Mouse (Mus musculus) layer of hippocampus, adult 9-10 months (tissue): ENCODE measurements around the gene Slc17a2.

Source experiments
- DNase-seq: peaks from one replicate; pipeline ENCODE4 v3.0.0; 2022; ENCODE audit warnings: low spot score

Slc17a2 gene

GRCm38 (mm10) chr13:23792520-23792919, 14.3 kb upstream of the Slc17a2 start:
- peak; percentile 18 for DNase-seq

- DNase-seq: no peak
Observed at GRCm38 (mm10) chr13:23799405-23799804, 7.4 kb upstream of the Slc17a2 start.

GRCm38 (mm10) chr13:23804532-23804931, 2.3 kb upstream of the Slc17a2 start:
- no peak for DNase-seq

GRCm38 (mm10) chr13:23816148-23816547, 9.4 kb downstream of the Slc17a2 start:
- no peak for DNase-seq

GRCm38 (mm10) chr13:23820179-23820940, 13.6 kb downstream of the Slc17a2 start:
- DNase-seq: no peak

GRCm38 (mm10) chr13:23822213-23822612, 15.4 kb downstream of the Slc17a2 start:
- DNase-seq: no peak

GRCm38 (mm10) chr13:23826606-23827005, 19.8 kb downstream of the Slc17a2 start:
- no peak for DNase-seq

- DNase-seq: no peak
Observed at GRCm38 (mm10) chr13:23833053-23833452, 26.3 kb downstream of the Slc17a2 start.

- DNase-seq: no peak
Observed at GRCm38 (mm10) chr13:23834836-23835235, 28.0 kb downstream of the Slc17a2 start.

- DNase-seq: no peak
Observed at GRCm38 (mm10) chr13:23836630-23837029, 29.8 kb downstream of the Slc17a2 start.

GRCm38 (mm10) chr13:23839308-23839707, 32.5 kb downstream of the Slc17a2 start, which contains the start of gene Slc17a3:
Slc17a3 (plus strand) TSS chr13:23839434.
- no peak for DNase-seq

GRCm38 (mm10) chr13:23845851-23846250, 39.1 kb downstream of the Slc17a2 start:
- DNase-seq: no peak

GRCm38 (mm10) chr13:23849299-23849698, 42.5 kb downstream of the Slc17a2 start:
- no peak for DNase-seq

GRCm38 (mm10) chr13:23856401-23856800, 49.6 kb downstream of the Slc17a2 start:
- no peak for DNase-seq

GRCm38 (mm10) chr13:23861815-23862214, 55.0 kb downstream of the Slc17a2 start:
- no peak for DNase-seq

GRCm38 (mm10) chr13:23864711-23865110, 57.9 kb downstream of the Slc17a2 start:
- DNase-seq: no peak

GRCm38 (mm10) chr13:23866086-23866710, 59.4 kb downstream of the Slc17a2 start:
- DNase-seq: no peak

- no peak for DNase-seq
Observed at GRCm38 (mm10) chr13:23867000-23867399, 60.2 kb downstream of the Slc17a2 start.

GRCm38 (mm10) chr13:23867405-23867804, 60.6 kb downstream of the Slc17a2 start, which contains the start of gene Slc17a1:
Slc17a1 (plus strand) TSS chr13:23867750.
- no peak for DNase-seq

GRCm38 (mm10) chr13:23868790-23869533, 62.2 kb downstream of the Slc17a2 start:
- DNase-seq: no peak

GRCm38 (mm10) chr13:23869996-23870395, 63.2 kb downstream of the Slc17a2 start:
- DNase-seq: no peak

- DNase-seq: no peak
Observed at GRCm38 (mm10) chr13:23873141-23873540, 66.3 kb downstream of the Slc17a2 start.
